Mouse (Mus musculus): ENCODE measurements around the gene Ctag2. TPM values are rescaled to one million over a fixed set of nuclear protein-coding genes. Genes with fewer than 3 reads are reported as not detected.

Gene Ctag2
- not detected in 2 replicates for total RNA-seq (2014; fragmentation: Nextera tagmentation)
- not detected in 2 replicates for total RNA-seq (2017)

DNA sequence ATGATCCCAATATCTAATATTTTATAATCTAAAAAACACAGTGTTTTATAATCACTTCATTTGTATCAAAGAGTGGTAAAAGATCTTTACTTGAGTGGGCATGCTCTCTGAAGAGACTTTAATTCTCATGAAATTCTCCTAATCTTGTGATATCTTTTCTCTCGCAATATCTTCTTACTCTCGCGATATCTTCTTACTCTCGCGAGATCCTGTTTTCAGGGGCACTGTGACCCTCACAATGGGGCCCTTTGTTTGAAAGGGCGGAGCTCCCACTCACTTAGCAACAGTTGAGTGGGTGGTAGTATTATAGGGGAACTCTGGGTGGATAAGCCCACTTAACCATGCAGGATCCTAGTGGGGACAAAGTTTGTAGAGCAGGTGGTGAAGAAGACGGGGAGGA lies at the start of gene Ctag2:
TSS of gene Ctag2 (plus strand) at position 301 of the 400 bp plus-strand sequence.
- no peak for ATAC-seq (replicated peaks; ENCODE audit: poor library complexity, severe bottlenecking)

Measured in granulocyte monocyte progenitor cell, adult 5-6 weeks (primary cell).